Mouse (Mus musculus) thymus, adult 2 months (tissue): ENCODE results near the gene Gm49336.

Experiments
- CTCF ChIP-seq: fragments of 200-500 bp; IDR thresholded peaks from 2 replicates; pipeline ENCODE4 v1.5.1; 2012; ENCODE audit warnings: mild to moderate bottlenecking, control low read depth, low read length, moderate library complexity, borderline replicate concordance; ENCODE audit not compliant: control insufficient read depth, poor library complexity, insufficient read depth; ENCODE audit errors: extremely low read depth
- POLR2A ChIP-seq: fragments of 200-500 bp; IDR thresholded peaks from 2 replicates; pipeline ENCODE4 v1.6.1; 2012; ENCODE audit warnings: mild to moderate bottlenecking, low read length, control low read depth, moderate library complexity; ENCODE audit not compliant: control insufficient read depth, poor library complexity, insufficient read depth; ENCODE audit errors: extremely low read depth

GRCm38 (mm10) chr14:60290363-60290762 is 39.1 kb upstream of the Gm49336 start:
- TF ChIP-seq CTCF = no peak
- no peak for TF ChIP-seq POLR2A
